Mouse (Mus musculus) lung, postnatal 36 days (tissue): ENCODE data around the gene Aqp5.

Source experiments
- DNase-seq: peaks from one replicate; pipeline ENCODE4 v3.0.0; 2022; ENCODE audit warnings: mixed read lengths

The Aqp5 gene

GRCm38 (mm10) chr15:99590429-99591084 lies at the start of gene Aqp5:
TSS of gene Aqp5 (plus strand) at chr15:99590782.
- peak; percentile 64 for DNase-seq

GRCm38 (mm10) chr15:99544047-99544446 lies 46.5 kb upstream of the Aqp5 start:
- DNase-seq: no peak

- peak; percentile 15 for DNase-seq
These were observed 44.0 kb upstream of the Aqp5 start for GRCm38 (mm10) chr15:99546596-99546995.

GRCm38 (mm10) chr15:99547732-99548131 lies 42.9 kb upstream of the Aqp5 start:
- no peak for DNase-seq

GRCm38 (mm10) chr15:99549901-99550300 lies 40.7 kb upstream of the Aqp5 start:
- no peak for DNase-seq

GRCm38 (mm10) chr15:99553767-99554166 lies 36.8 kb upstream of the Aqp5 start:
- DNase-seq: no peak

- DNase-seq: no peak
These were observed 31.6 kb upstream of the Aqp5 start for GRCm38 (mm10) chr15:99558947-99559346.

GRCm38 (mm10) chr15:99560246-99560645 lies 30.3 kb upstream of the Aqp5 start:
- no peak for DNase-seq

- DNase-seq: peak; percentile 35
These were observed 23.2 kb upstream of the Aqp5 start for GRCm38 (mm10) chr15:99567371-99567770.

GRCm38 (mm10) chr15:99568682-99569081 lies 21.9 kb upstream of the Aqp5 start:
- DNase-seq: no peak

GRCm38 (mm10) chr15:99569123-99569522 lies 21.5 kb upstream of the Aqp5 start:
- DNase-seq: no peak

- no peak for DNase-seq
These were observed 11.6 kb upstream of the Aqp5 start, which contains the start of gene Aqp2 for GRCm38 (mm10) chr15:99578802-99579485. TSS of gene Aqp2 (plus strand) at chr15:99579055.

GRCm38 (mm10) chr15:99583463-99584344 lies 6.9 kb upstream of the Aqp5 start:
- peak; percentile 36 for DNase-seq

- peak; percentile 77 for DNase-seq
These were observed 6.0 kb upstream of the Aqp5 start for GRCm38 (mm10) chr15:99584407-99585202.

GRCm38 (mm10) chr15:99585741-99586140 lies 4.8 kb upstream of the Aqp5 start:
- no peak for DNase-seq

GRCm38 (mm10) chr15:99586525-99586924 lies 4.1 kb upstream of the Aqp5 start:
- DNase-seq: no peak

GRCm38 (mm10) chr15:99589237-99589636 lies 1.3 kb upstream of the Aqp5 start:
- peak; percentile 50 for DNase-seq

- peak; percentile 62 for DNase-seq
These were observed 878 bp upstream of the Aqp5 start for GRCm38 (mm10) chr15:99589704-99590103.

GRCm38 (mm10) chr15:99592177-99592576 lies 1.6 kb downstream of the Aqp5 start:
- peak; percentile 74 for DNase-seq

- DNase-seq: no peak
These were observed 2.3 kb downstream of the Aqp5 start for GRCm38 (mm10) chr15:99592877-99593276.

GRCm38 (mm10) chr15:99594951-99595350 lies 4.4 kb downstream of the Aqp5 start:
- peak; percentile 81 for DNase-seq

GRCm38 (mm10) chr15:99596056-99596687 lies 5.6 kb downstream of the Aqp5 start:
- DNase-seq: peak; percentile 89
